Mouse (Mus musculus): ENCODE data around the gene Grhl1. TPM values are rescaled to one million over a fixed set of nuclear protein-coding genes. Genes with fewer than 3 reads are reported as not detected.
A peak's percentile ranks its signal among the peaks of the same experiment; 100 is the strongest.
"Not testable (repeated sequence)": the region's sequence is repeated elsewhere in the genome, so short reads cannot be mapped to it uniquely, and the experiment has no call there.

Grhl1 gene
- 1.0 and 1.1 TPM in 2 replicates for polyA plus RNA-seq (2015; fragmentation: Nextera tagmentation; extraction: Ambion mirVana)

DNA sequence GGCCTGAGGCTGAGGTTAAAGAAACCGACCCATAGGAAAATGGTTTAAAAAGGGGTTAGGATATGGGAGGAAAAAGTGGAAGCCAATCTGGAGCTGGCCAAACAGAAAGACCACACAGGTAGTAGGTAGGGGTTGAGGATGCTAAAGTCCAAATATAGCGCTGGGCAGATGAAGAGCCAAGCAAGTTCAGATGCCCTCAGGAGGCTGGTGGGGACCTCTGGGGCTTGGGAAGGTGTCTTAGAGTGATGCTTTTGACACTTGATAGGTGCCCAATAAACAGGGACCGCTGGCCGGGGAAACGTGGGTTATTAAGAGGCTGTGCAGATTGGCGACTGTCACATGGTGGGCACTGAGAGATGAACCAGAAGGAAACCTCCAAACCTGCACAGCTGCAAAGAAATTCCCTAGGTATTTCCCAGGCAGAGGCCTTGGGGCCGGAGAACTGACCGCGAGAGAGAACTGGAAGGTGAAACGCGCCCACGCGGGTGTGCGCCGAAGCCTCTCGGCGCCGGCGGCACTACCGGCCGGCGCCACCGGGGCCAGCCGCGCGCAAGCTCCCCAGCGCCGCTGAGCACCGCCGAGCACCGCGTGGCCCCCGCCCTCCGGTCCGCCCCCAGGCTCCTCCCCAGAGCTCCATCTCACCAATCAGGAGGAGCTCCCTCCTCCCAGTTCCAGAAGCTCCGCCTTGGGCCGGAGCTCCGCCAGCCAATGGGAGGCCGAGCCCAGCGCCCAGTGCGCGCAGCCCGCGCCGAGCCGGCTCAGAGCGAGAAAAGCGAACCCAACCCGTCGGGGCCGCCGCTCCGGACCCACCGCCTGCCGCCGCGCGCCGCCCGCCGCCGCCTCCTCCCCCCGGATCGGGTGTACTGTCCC lies at the start of gene Grhl1:
Gene Grhl1, plus strand, starts transcription at position 761 of the 870 bp plus-strand sequence.
- peak within 1 kb of the TSS; percentile 72 for H3K4me3 ChIP-seq
- no peak within 1 kb of the TSS for H3K27ac ChIP-seq
- H3K9ac ChIP-seq, result peak within 1 kb of the TSS; percentile 55

DNA sequence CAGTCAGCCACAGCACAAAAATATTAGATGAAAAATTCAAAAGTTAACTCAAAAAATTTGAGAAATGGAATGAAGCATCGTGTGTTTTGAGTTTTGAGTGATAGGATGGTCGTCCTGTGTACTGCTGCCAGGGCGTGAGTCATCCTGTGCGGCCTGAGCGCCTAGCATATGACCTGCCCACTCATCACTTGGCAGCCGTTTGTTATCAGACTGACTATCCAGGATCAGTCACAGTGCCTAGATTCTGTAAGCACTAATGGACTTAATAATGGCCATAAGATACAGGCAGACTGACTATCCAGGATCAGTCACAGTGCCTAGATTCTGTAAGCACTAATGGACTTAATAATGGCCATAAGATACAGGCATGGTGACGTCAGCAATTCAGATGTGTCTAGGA lies 47.0 kb upstream of the Grhl1 start:
- not testable (repeated sequence) for H3K4me2 ChIP-seq; H3K27me3 ChIP-seq (replicated peaks); H3K4me3 ChIP-seq; H3K27ac ChIP-seq; H3K9ac ChIP-seq; H3K4me1 ChIP-seq; H3K36me3 ChIP-seq (replicated peaks); H3K9me3 ChIP-seq; ATAC-seq (replicated peaks)
- WGBS, result 90% methylated on average over 7 of the region's 7 CpGs

More for the DNA sequence above, at the start of gene Grhl1:
- ATAC-seq (replicated peaks), result peak; percentile 99
- H3K4me2 ChIP-seq, result peak within 1 kb of the TSS; percentile 77
- H3K27me3 ChIP-seq (replicated peaks), result peaks cover 26% of the 10 kb centered on the region; the same call in 1 of the 2 replicates
- H3K36me3 ChIP-seq (replicated peaks), result no peaks in the 10 kb centered on the region
- WGBS, result 2% methylated on average over 56 of the region's 64 CpGs
- H3K4me1 ChIP-seq, result peaks cover 8% of the 10 kb centered on the region; the same call in 1 of the 2 replicates
- H3K9me3 ChIP-seq, result no peaks in the 10 kb centered on the region

DNA sequence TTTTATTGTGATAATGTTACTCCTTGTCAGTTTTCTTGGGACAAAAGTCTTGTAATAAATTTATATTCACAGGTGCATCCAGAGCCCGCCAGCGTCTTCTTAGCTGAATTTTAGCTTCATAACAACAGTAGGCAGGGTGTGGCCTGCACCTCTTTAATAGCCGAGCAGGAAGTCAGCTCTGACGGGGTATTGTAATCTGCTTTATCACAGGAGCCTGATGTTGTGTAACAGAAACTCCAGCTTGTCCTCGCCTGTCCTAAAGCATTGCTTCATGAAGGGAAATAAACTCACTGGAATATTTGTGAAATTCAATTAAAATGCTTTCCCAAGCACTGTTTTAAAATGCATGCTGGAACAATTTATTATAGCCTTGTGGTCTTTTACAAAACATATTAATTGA lies 35.7 kb upstream of the Grhl1 start:
- 52% methylated on average over 5 of the region's 5 CpGs for WGBS

DNA sequence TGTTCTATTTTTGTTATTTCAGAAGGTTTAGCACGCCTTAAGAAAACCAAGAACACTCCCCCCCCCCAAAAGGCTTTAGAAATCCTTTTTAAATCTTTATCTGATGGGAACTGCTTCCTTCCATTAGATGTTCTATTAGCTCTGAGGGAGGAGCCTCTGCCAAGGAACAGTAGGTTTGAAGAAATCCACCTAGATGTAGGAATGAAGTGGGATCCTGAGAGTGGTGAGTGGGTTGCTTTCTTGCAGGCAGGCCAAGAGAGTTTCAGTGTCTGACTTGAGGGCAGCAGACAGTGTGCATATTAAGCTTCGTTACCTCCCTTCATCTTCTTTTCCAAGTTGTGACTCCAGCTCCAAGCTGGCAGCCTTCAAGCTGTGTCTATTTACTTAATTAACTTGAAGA lies 34.9 kb upstream of the Grhl1 start:
- no peak overlapping the region for H3K27ac ChIP-seq
- no peak overlapping the region for H3K9ac ChIP-seq
- no peaks in the 10 kb centered on the region for H3K9me3 ChIP-seq
- no peak overlapping the region for H3K4me2 ChIP-seq
- no peak overlapping the region for H3K4me3 ChIP-seq
- H3K27me3 ChIP-seq (replicated peaks), result no peaks in the 10 kb centered on the region
- no peak for ATAC-seq (replicated peaks)
- 48% methylated on average over 2 of the region's 2 CpGs for whole genome bisulfite sequencing
- H3K36me3 ChIP-seq (replicated peaks), result no peaks in the 10 kb centered on the region; the same call in 1 of the 2 replicates
- H3K4me1 ChIP-seq, result no peaks in the 10 kb centered on the region

More for the DNA sequence above, 35.7 kb upstream of the Grhl1 start:
- H3K27me3 ChIP-seq (replicated peaks), result no peaks in the 10 kb centered on the region
- no peaks in the 10 kb centered on the region for H3K9me3 ChIP-seq
- H3K4me3 ChIP-seq, result no peak overlapping the region
- peaks cover 3% of the 10 kb centered on the region; the same call in 1 of the 2 replicates for H3K36me3 ChIP-seq (replicated peaks)
- H3K4me2 ChIP-seq, result no peak overlapping the region
- no peak overlapping the region for H3K9ac ChIP-seq
- no peak overlapping the region for H3K27ac ChIP-seq
- ATAC-seq (replicated peaks), result no peak
- H3K4me1 ChIP-seq, result no peaks in the 10 kb centered on the region

DNA sequence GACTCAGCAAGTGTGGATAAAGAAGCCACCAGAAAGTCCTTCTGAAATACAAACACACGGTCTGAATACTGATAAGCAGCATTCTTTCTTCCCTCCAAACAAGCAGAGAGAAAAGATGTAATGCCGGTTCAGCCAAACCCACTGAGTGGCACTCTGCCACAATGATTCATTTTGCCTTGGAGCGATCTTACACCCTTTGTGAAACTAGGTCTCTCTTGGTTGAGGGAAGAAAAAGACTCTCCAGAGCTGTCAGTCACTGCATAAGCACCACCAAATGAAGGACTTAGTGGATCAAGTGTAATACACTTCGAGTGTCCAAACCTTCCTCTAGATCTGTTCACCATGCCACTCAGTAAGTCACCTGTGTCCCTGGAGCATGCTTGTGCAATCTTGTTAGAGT lies 34.1 kb upstream of the Grhl1 start:
- no peak for ATAC-seq (replicated peaks)
- Histone ChIP-seq H3K27me3 (replicated peaks) (no peaks in the 10 kb centered on the region), H3K9ac (no peak overlapping the region), H3K4me3 (no peak overlapping the region), H3K4me2 (no peak overlapping the region), H3K27ac (no peak overlapping the region), H3K36me3 (replicated peaks) (no peaks in the 10 kb centered on the region; the same call in 1 of the 2 replicates), H3K4me1 (no peaks in the 10 kb centered on the region), H3K9me3 (no peaks in the 10 kb centered on the region)
- 65% methylated on average over 4 of the region's 4 CpGs for WGBS

DNA sequence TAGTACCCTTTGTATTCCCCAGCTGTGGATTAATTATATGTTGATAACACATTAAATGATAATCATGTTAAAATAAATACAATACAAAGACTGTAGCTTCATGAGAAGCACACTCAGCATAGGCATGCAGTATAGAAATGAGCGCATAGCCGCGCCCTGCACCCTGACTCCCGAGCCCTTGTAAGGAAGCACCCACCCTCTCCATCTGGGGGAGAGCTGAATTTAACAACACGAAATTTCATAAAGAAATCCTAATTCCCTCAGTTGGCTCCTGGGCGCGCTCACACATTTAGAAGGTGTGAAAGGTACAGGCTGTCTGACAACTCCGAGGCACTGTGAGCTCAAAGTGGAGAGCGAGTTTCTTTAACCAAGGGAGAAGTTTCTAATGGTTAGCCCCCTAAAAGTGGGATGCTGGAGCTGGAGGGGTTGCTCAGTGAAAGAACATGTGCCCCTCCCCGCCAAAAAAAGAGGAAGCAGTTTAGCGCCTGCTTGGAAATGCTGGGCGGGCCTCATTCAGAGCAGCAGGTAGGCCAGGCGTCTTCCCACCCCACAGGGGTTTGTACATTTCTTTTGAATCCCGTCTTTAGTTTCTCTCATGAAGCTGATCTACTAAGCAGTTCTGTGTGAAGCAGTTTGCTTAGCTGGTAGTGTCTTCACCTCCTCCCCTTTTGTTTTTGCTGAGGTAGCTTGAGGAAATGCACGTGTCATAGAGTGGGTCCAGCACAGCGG lies 30.5 kb upstream of the Grhl1 start:
- no peaks in the 10 kb centered on the region for H3K4me1 ChIP-seq
- no peak overlapping the region for H3K9ac ChIP-seq
- H3K27ac ChIP-seq, result no peak overlapping the region
- 86% methylated on average over 16 of the region's 16 CpGs for WGBS
- H3K4me3 ChIP-seq, result no peak overlapping the region
- 0 out of 2 replicates have a peak, but pooled peaks cover 4% of the 10 kb centered on the region for H3K36me3 ChIP-seq (replicated peaks)
- no peaks in the 10 kb centered on the region for H3K27me3 ChIP-seq (replicated peaks)
- H3K9me3 ChIP-seq, result no peaks in the 10 kb centered on the region
- ATAC-seq (replicated peaks), result no peak
- no peak overlapping the region for H3K4me2 ChIP-seq

DNA sequence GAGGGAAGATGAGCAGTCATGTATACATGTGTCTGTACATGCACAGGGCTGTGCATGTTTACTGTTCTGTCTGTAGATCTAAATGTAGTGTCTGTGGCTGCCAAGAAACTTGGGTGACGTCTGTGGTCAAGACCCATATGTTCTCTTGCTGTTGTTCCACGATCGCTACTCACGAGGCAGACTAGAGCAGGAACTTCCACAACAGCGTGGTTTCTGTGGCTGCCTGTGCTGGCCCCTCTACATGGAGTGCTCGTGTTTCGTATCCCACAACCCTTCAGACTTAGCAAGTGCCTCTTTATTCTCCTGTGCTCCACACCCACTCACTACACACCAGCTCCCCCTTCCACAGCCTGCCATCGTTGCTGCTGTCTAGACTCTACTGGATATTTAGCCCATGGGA lies 24.4 kb upstream of the Grhl1 start:
- no peak for ATAC-seq (replicated peaks)
- Histone ChIP-seq H3K4me2 (no peak overlapping the region), H3K36me3 (replicated peaks) (peaks cover 13% of the 10 kb centered on the region; the same call in 1 of the 2 replicates), H3K4me3 (no peak overlapping the region), H3K9ac (no peak overlapping the region), H3K9me3 (no peaks in the 10 kb centered on the region), H3K27me3 (replicated peaks) (no peaks in the 10 kb centered on the region), H3K27ac (no peak overlapping the region), H3K4me1 (no peaks in the 10 kb centered on the region)
- 91% methylated on average over 8 of the region's 8 CpGs for WGBS

DNA sequence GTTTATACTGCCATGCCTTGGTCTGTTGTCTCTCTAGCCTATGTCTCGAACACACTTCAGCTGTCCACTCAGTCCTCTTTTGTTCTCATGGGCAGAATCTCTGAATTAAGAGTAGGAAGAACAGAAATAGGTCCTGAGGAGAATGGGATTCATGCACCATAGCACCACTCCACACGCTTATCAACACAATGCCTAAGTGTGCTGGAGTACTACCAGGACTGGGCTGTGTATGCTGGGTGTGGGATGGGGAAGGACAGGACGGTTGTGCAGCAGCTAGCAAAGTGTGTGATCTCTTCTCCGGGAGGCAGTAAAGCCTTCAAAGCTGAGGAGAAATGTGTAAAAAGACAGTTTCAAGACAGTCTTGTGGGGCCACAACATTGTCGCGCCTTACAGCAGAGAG lies 23.2 kb upstream of the Grhl1 start:
- WGBS, result 69% methylated on average over 6 of the region's 6 CpGs
- no peaks in the 10 kb centered on the region for H3K27me3 ChIP-seq (replicated peaks)
- no peak overlapping the region for H3K4me2 ChIP-seq
- H3K27ac ChIP-seq, result no peak overlapping the region
- no peaks in the 10 kb centered on the region for H3K9me3 ChIP-seq
- H3K4me1 ChIP-seq, result no peaks in the 10 kb centered on the region
- no peak overlapping the region for H3K9ac ChIP-seq
- H3K4me3 ChIP-seq, result no peak overlapping the region
- ATAC-seq (replicated peaks), result no peak
- H3K36me3 ChIP-seq (replicated peaks), result peaks cover 13% of the 10 kb centered on the region; the same call in 1 of the 2 replicates

DNA sequence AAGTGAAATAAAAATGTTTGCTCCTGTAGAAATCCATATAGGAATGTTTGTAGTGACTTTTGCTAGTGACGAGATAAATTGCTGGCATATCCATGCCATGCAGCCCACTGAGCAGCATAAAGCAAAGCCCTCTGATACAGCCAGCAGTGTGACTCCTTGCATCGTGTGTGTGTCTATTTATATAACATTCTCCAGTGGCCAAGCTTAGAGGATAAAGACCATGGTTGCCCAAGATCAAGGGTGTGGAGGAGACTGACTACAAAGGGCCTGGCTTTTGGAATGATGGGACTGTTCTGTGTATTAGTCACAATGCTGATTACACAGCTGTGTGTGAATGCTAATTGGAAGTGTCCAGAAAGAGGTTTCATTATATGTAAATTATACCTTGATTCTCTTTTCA lies 19.6 kb upstream of the Grhl1 start:
- no peak overlapping the region for H3K9ac ChIP-seq

DNA sequence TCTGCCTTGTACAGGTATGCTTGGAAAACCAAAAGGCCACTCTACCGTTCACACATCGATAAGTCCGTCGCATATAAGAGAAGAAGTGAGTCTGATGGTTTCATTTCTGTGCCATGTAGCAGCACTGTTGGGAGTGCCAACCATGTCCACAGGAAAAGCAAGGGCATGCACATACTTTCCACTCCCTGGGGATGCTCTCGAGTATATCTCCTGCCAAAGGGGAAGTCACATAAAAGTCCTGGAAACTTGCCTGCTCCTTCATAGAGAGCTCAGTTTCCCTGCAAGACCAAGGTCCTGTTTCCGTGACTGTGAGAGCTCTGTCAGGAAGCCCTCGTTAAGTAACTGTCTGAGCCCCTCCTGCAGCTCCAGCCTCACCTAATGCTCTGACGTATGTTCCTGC lies 16.1 kb upstream of the Grhl1 start:
- H3K36me3 ChIP-seq (replicated peaks), result peaks cover 10% of the 10 kb centered on the region; the same call in 1 of the 2 replicates
- WGBS, result 84% methylated on average over 8 of the region's 8 CpGs
- no peak for ATAC-seq (replicated peaks)

More for the DNA sequence above, 19.6 kb upstream of the Grhl1 start:
- H3K4me3 ChIP-seq, result no peak overlapping the region
- H3K27ac ChIP-seq, result no peak overlapping the region
- ATAC-seq (replicated peaks), result no peak
- WGBS, result 67% methylated on average over 2 of the region's 2 CpGs
- H3K4me2 ChIP-seq, result no peak overlapping the region
- H3K27me3 ChIP-seq (replicated peaks), result no peaks in the 10 kb centered on the region
- no peaks in the 10 kb centered on the region for H3K4me1 ChIP-seq
- H3K9me3 ChIP-seq, result no peaks in the 10 kb centered on the region
- peaks cover 11% of the 10 kb centered on the region; the same call in 1 of the 2 replicates for H3K36me3 ChIP-seq (replicated peaks)

DNA sequence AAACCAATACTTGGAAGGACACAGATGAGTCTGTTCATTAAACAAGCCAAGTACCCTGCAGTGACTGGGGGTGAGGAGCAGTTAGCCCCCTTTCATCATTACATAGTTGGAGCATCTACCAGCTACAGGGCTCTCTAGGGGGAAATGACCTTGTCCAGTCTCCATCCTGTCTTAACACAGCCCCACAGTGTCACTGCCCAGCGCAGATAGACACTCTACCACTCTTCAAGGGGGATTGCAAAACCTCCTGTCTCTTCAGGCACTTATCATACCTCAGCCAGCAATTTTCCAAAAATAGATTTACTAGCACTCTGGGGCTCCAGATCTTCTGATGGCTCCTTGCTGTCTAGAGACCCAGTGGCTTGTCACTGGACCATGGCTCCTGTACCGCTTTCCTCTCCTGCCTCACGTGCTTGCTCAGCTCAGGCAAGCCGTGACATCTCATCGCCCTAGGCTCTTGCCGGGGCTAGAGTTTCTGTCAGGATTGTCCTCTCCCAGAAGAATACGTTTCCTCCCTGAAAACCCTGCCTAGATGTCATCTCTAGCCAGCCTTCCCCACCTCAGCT lies 8.6 kb upstream of the Grhl1 start:
- Histone ChIP-seq H3K4me2 (no peak overlapping the region), H3K27ac (no peak overlapping the region), H3K9ac (no peak overlapping the region), H3K27me3 (replicated peaks) (no peaks in the 10 kb centered on the region), H3K36me3 (replicated peaks) (0 out of 2 replicates have a peak, but pooled peaks cover 6% of the 10 kb centered on the region), H3K4me1 (no peaks in the 10 kb centered on the region), H3K9me3 (no peaks in the 10 kb centered on the region), H3K4me3 (no peak overlapping the region)
- ATAC-seq (replicated peaks), result no peak
- 91% methylated on average over 7 of the region's 7 CpGs for WGBS

More for the DNA sequence above, 16.1 kb upstream of the Grhl1 start:
- H3K27me3 ChIP-seq (replicated peaks), result no peaks in the 10 kb centered on the region
- no peaks in the 10 kb centered on the region for H3K4me1 ChIP-seq
- no peak overlapping the region for H3K9ac ChIP-seq
- H3K4me3 ChIP-seq, result no peak overlapping the region
- H3K9me3 ChIP-seq, result no peaks in the 10 kb centered on the region
- H3K27ac ChIP-seq, result no peak overlapping the region
- H3K4me2 ChIP-seq, result no peak overlapping the region

DNA sequence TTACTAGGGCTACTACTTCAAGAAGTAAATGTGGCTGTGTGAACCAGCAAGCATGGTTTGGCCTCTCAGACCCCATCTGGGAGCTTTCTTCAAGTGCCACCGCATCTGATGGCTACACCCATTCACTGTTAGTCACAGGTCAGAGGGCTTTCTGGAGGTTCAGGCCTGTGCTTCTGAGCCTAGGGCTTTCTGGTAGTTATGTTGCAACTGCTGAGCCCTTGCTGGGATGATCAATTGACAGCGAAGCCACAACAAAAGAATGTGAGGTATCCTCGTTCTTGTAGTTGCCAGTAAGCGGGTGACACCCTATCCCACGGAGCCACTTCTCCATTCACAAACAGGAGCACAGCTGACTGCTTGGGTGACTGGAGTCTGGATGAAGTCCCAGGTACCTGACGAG lies 6.8 kb upstream of the Grhl1 start:
- Histone ChIP-seq H3K9ac (no peak overlapping the region), H3K27ac (no peak overlapping the region), H3K4me3 (no peak overlapping the region), H3K4me2 (no peak overlapping the region), H3K4me1 (no peaks in the 10 kb centered on the region), H3K36me3 (replicated peaks) (no peaks in the 10 kb centered on the region), H3K27me3 (replicated peaks) (no peaks in the 10 kb centered on the region; the same call in 1 of the 2 replicates), H3K9me3 (no peaks in the 10 kb centered on the region)
- WGBS, result 76% methylated on average over 6 of the region's 6 CpGs
- no peak for ATAC-seq (replicated peaks)
